Mouse (Mus musculus) heart, adult 2 months (tissue): Measurements from ENCODE around the gene Zkscan17.

Experiments used
- CTCF ChIP-seq: fragments of 200-600 bp; IDR thresholded peaks from 2 replicates; pipeline ENCODE4 v1.8.1; 2022; ENCODE audit warnings: antibody characterized with exemption, mild to moderate bottlenecking, moderate library complexity
- POLR2A ChIP-seq: fragments of 200-500 bp; IDR thresholded peaks from 2 replicates; pipeline ENCODE4 v1.6.1; 2011; ENCODE audit warnings: mild to moderate bottlenecking, low read depth, low read length, control low read depth; ENCODE audit not compliant: insufficient read depth

- TF ChIP-seq POLR2A = no peak
- TF ChIP-seq CTCF = no peak
These were observed 4.5 kb upstream of the Zkscan17 start for GRCm38 (mm10) chr11:59530870-59531535.
